Mouse (Mus musculus) c-Kit-positive CD71-negative TER-119-negative erythroid progenitor cells, embryonic 14.5 days (primary cell): Measurements from ENCODE around the gene Mfge8.

Experiments used
- DNase-seq: peaks from one replicate; pipeline ENCODE4 v3.0.0-alpha.2; 2013; ENCODE audit warnings: low read depth

Gene Mfge8

GRCm38 (mm10) chr7:79130385-79130784 lies 18.5 kb downstream of the Mfge8 start:
- DNase-seq: no peak

GRCm38 (mm10) chr7:79129883-79130282 lies 19.0 kb downstream of the Mfge8 start:
- no peak for DNase-seq

- DNase-seq: no peak
Observed at GRCm38 (mm10) chr7:79123465-79123864, 25.4 kb downstream of the Mfge8 start.

- no peak for DNase-seq
Observed at GRCm38 (mm10) chr7:79113848-79114247, 35.0 kb downstream of the Mfge8 start.

GRCm38 (mm10) chr7:79096492-79096891 lies 52.4 kb downstream of the Mfge8 start:
- DNase-seq: no peak

GRCm38 (mm10) chr7:79089111-79089510 lies 59.7 kb downstream of the Mfge8 start:
- DNase-seq: peak; percentile 7
